Mouse (Mus musculus) neural tube, embryonic 14.5 days (tissue): ENCODE results near the gene Cnot3. TPM values are rescaled to one million over a fixed set of nuclear protein-coding genes. Genes with fewer than 3 reads are reported as not detected.

Source experiments
- ATAC-seq: fragments of 200-750 bp; cut with Nextera tagmentation; 2 replicates; pipeline ENCODE4 v1.8.0; 2017; ENCODE audit warnings: low read depth, mild to moderate bottlenecking, moderate TSS enrichment, moderate library complexity
- H3K27ac ChIP-seq: fragments of 300-500 bp; sonication (generic); 2 replicates; pipeline ENCODE4 v1.5.1; 2014; ENCODE audit warnings: low read depth, mild to moderate bottlenecking, control low read depth, low read length, moderate library complexity, mixed read lengths
- H3K27me3 ChIP-seq: fragments of 300-500 bp; sonication (generic); 2 replicates; pipeline ENCODE4 v1.6.1; 2014; ENCODE audit warnings: low read length; ENCODE audit not compliant: control insufficient read depth, insufficient read depth
- H3K36me3 ChIP-seq: fragments of 300-500 bp; sonication (generic); 2 replicates; pipeline ENCODE4 v1.6.1; 2014; ENCODE audit warnings: low read length, mixed read lengths; ENCODE audit not compliant: control insufficient read depth, insufficient read depth
- H3K4me1 ChIP-seq: fragments of 300-500 bp; sonication (generic); 2 replicates; pipeline ENCODE4 v1.6.1; 2014; ENCODE audit warnings: low read length; ENCODE audit not compliant: control insufficient read depth, insufficient read depth
- H3K4me2 ChIP-seq: fragments of 300-500 bp; sonication (generic); 2 replicates; pipeline ENCODE4 v1.6.1; 2014; ENCODE audit warnings: mild to moderate bottlenecking, low read depth, low read length, control low read depth
- H3K4me3 ChIP-seq: fragments of 300-500 bp; sonication (generic); 2 replicates; pipeline ENCODE4 v1.5.1; 2014; ENCODE audit warnings: low read depth, low read length, control low read depth, mixed read lengths
- H3K9ac ChIP-seq: fragments of 300-500 bp; sonication (generic); replicated peaks from 2 replicates; pipeline ENCODE4 v1.6.1; 2014; ENCODE audit warnings: low read depth, mild to moderate bottlenecking, control low read depth, low read length, mixed read lengths
- H3K9me3 ChIP-seq: fragments of 300-500 bp; sonication (generic); 2 replicates; pipeline ENCODE4 v1.6.1; 2016; ENCODE audit warnings: low read length; ENCODE audit not compliant: control insufficient read depth
- WGBS: fragments of 180-500 bp; shearing (Covaris S2); extraction: QIAGEN DNeasy Blood & Tissue Kit; methylation state at CpG from one replicate; pipeline ENCODE4 v1.1.7; 2014; 5-methylcytosine and 5-hydroxymethylcytosine counted together
- polyA plus RNA-seq: library from polyadenylated mRNA; unstranded; fragments of >200 nt; fragmentation: Nextera tagmentation; extraction: Ambion mirVana; gene quantifications from 2 replicates; pipeline ENCODE4 v1.2.1, GENCODE M21; 2014

The Cnot3 gene
- polyA plus RNA-seq, 1 experiment from 2014 or later: 40.5 TPM

DNA sequence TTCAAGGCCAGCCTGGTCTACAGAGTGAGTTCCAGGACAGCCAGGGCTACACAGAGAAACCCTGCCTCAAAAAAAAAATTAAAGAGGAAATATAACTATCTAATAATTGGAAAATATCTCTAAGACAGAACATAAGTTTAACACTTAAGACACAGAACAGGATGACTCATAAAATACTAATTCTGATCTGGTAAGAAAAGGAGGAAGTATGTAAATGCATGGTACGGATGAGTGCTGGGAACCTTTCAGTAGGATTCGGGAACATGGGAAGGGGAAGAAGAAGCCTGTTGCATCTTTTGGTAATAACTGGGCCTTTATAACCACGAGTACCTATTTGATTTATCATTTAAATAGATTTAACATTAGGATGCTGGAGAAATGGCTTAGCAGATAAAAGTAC is 31.0 kb upstream of the Cnot3 start:
- 88% methylated on average over 3 of the region's 3 CpGs for WGBS
- Histone ChIP-seq H3K4me1 (no peaks in the 10 kb centered on the region), H3K4me2 (no peak overlapping the region), H3K36me3 (no peaks in the 10 kb centered on the region), H3K27ac (no peak overlapping the region), H3K4me3 (no peak overlapping the region), H3K9ac (no peak overlapping the region), H3K9me3 (no peaks in the 10 kb centered on the region), H3K27me3 (no peaks in the 10 kb centered on the region)
- no peak for ATAC-seq

- peak within 1 kb of the TSS; percentile 66; the same call in 1 of the 2 replicates for H3K4me3 ChIP-seq
- no peak for ATAC-seq
- peaks cover 6% of the 10 kb centered on the region; the same call in 1 of the 2 replicates for H3K36me3 ChIP-seq
- H3K9me3 ChIP-seq: no peaks in the 10 kb centered on the region
- H3K4me2 ChIP-seq: 0 out of 2 replicates have a peak within 1 kb of the TSS, but pooled peaks have one; percentile 81
- WGBS: 87% methylated on average over 4 of the region's 4 CpGs
- no peaks in the 10 kb centered on the region for H3K4me1 ChIP-seq
- no peak within 1 kb of the TSS for H3K9ac ChIP-seq
- H3K27me3 ChIP-seq: no peaks in the 10 kb centered on the region
- H3K27ac ChIP-seq: no peak within 1 kb of the TSS
Observed at GRCm38 (mm10) chr7:3616057-3616388, 29.0 kb upstream of the Cnot3 start, which contains the start of gene Oscar. TSS of gene Oscar (minus strand) at chr7:3616157.

DNA sequence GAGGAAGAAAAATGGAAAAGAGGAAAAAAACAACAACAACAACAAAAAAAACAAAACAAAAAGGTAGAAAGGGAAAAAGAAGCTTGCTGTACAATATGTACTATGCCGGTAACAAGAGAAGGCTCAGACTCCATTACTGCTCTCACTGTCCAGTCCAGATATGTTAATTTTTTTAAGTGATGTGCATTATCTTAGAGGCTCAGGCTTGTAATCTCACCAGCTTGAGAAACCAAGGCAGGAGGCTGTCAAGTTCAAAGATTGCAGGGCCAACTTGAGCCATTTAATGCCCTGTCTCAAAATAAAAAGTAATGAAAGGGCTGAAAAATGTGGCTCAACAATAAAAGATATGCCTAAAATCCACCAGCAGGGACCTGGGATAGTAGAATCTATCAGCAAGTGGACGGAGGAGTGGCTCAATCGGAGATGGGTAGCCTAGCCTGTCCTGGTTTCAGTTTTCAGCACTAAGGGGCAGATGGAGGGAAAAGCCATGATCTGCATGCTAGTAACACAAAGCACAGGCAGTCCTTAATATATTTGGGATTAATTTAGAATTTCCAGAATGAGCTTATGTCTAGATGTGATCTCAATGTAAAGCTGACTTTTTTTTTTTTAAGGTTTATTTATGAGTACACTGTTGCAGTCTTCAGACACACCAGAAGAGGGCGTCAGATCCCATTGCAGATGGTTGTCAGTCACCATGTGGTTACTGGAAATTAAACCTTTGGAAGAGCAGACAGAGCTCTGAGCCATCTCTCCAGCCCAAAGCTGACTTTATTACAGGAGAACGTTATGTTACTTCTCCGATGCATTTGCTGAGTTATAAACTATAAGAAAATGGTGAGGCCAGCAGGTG is 28.5 kb upstream of the Cnot3 start:
- peak overlapping the region; percentile 66; the same call in 1 of the 2 replicates for H3K4me3 ChIP-seq
- WGBS: 43% methylated on average over 6 of the region's 6 CpGs
- H3K4me2 ChIP-seq: 0 out of 2 replicates have a peak overlapping the region, but pooled peaks have one; percentile 81
- H3K27ac ChIP-seq: no peak overlapping the region
- H3K9me3 ChIP-seq: no peaks in the 10 kb centered on the region
- ATAC-seq: peak; percentile 25
- H3K9ac ChIP-seq: no peak overlapping the region
- H3K27me3 ChIP-seq: no peaks in the 10 kb centered on the region
- peaks cover 6% of the 10 kb centered on the region; the same call in 1 of the 2 replicates for H3K36me3 ChIP-seq
- H3K4me1 ChIP-seq: no peaks in the 10 kb centered on the region

- H3K4me1 ChIP-seq: no peaks in the 10 kb centered on the region
- H3K4me3 ChIP-seq: peak within 1 kb of the TSS; percentile 66
- no peaks in the 10 kb centered on the region for H3K27me3 ChIP-seq
- peak within 1 kb of the TSS; percentile 53 for H3K27ac ChIP-seq
- peak; percentile 97 for ATAC-seq
- no peaks in the 10 kb centered on the region for H3K9me3 ChIP-seq
- 1% methylated on average over 32 of the region's 32 CpGs for WGBS
- peak within 1 kb of the TSS; percentile 81 for H3K4me2 ChIP-seq
- H3K36me3 ChIP-seq: peaks cover 6% of the 10 kb centered on the region; the same call in 1 of the 2 replicates
- H3K9ac ChIP-seq: peak within 1 kb of the TSS; percentile 82
Observed at GRCm38 (mm10) chr7:3617242-3617995, 27.6 kb upstream of the Cnot3 start, which contains the start of gene Ndufa3. TSS of gene Ndufa3 (plus strand) at chr7:3617373.

- peak overlapping the region; percentile 75; the same call in 1 of the 2 replicates for H3K27ac ChIP-seq
- peak; percentile 42; the same call in 1 of the 2 replicates for ATAC-seq
- 44% methylated on average over 4 of the region's 4 CpGs for WGBS
- H3K4me1 ChIP-seq: peaks cover 21% of the 10 kb centered on the region
- peak overlapping the region; percentile 99 for H3K4me2 ChIP-seq
- peaks cover 9% of the 10 kb centered on the region; the same call in 1 of the 2 replicates for H3K36me3 ChIP-seq
- no peaks in the 10 kb centered on the region for H3K27me3 ChIP-seq
- H3K9ac ChIP-seq: peak overlapping the region; percentile 74
- peak overlapping the region; percentile 55 for H3K4me3 ChIP-seq
- no peaks in the 10 kb centered on the region for H3K9me3 ChIP-seq
Observed at GRCm38 (mm10) chr7:3629030-3629429, 16.0 kb upstream of the Cnot3 start.

- H3K9me3 ChIP-seq: no peaks in the 10 kb centered on the region
- H3K27me3 ChIP-seq: no peaks in the 10 kb centered on the region
- peak within 1 kb of the TSS; percentile 99 for H3K4me2 ChIP-seq
- peak within 1 kb of the TSS; percentile 75 for H3K27ac ChIP-seq
- ATAC-seq: peak; percentile 88
- peak within 1 kb of the TSS; percentile 74 for H3K9ac ChIP-seq
- H3K36me3 ChIP-seq: peaks cover 7% of the 10 kb centered on the region; the same call in 1 of the 2 replicates
- under 1% methylated on average over 47 of the region's 47 CpGs for WGBS
- peak within 1 kb of the TSS; percentile 55 for H3K4me3 ChIP-seq
- H3K4me1 ChIP-seq: peaks cover 21% of the 10 kb centered on the region
Observed at GRCm38 (mm10) chr7:3629543-3630477, 15.3 kb upstream of the Cnot3 start, which contains the start of the genes Tfpt and Prpf31. TSS of gene Tfpt (minus strand) at chr7:3629929. TSS of gene Prpf31 (plus strand) at chr7:3629985.

- Histone ChIP-seq H3K9ac (peak overlapping the region; percentile 52), H3K4me3 (peak overlapping the region; percentile 55), H3K4me1 (peaks cover 21% of the 10 kb centered on the region), H3K36me3 (0 out of 2 replicates have a peak, but pooled peaks cover 5% of the 10 kb centered on the region), H3K9me3 (no peaks in the 10 kb centered on the region), H3K27me3 (no peaks in the 10 kb centered on the region), H3K27ac (no peak overlapping the region), H3K4me2 (peak overlapping the region; percentile 99)
- 55% methylated on average over 3 of the region's 3 CpGs for WGBS
- ATAC-seq: no peak
Observed at GRCm38 (mm10) chr7:3630478-3630815, 14.6 kb upstream of the Cnot3 start.

GRCm38 (mm10) chr7:3643412-3643811 is 1.7 kb upstream of the Cnot3 start:
- no peak for ATAC-seq
- no peak overlapping the region for H3K27ac ChIP-seq
- peaks cover 23% of the 10 kb centered on the region for H3K4me1 ChIP-seq
- H3K4me2 ChIP-seq: no peak overlapping the region
- no peak overlapping the region for H3K4me3 ChIP-seq
- no peaks in the 10 kb centered on the region for H3K27me3 ChIP-seq
- H3K9ac ChIP-seq: no peak overlapping the region
- no peaks in the 10 kb centered on the region for H3K9me3 ChIP-seq
- H3K36me3 ChIP-seq: peaks cover 11% of the 10 kb centered on the region
- WGBS: 77% methylated on average over 5 of the region's 5 CpGs
